Mouse (Mus musculus): ENCODE results near the gene Osmr. TPM values are rescaled to one million over a fixed set of nuclear protein-coding genes. Genes with fewer than 3 reads are reported as not detected.

The Osmr gene
- total RNA-seq, 2 experiments from 2014 or later: not detected

Other genes starting within 250 kb of the Osmr start
- gene Rictor, start 166.6 kb downstream of the Osmr start, total RNA-seq (2014; fragmentation: Nextera tagmentation): 32.5 and 47.1 TPM in 2 replicates
- gene Rictor, start 166.6 kb downstream of the Osmr start, total RNA-seq (2017): 32.6 and 50.7 TPM in 2 replicates
- 0.05 and 0.24 TPM in 2 replicates for gene Lifr, start 215.6 kb upstream of the Osmr start, total RNA-seq (2014; fragmentation: Nextera tagmentation)
- 0.11 and 0.56 TPM in 2 replicates for gene Lifr, start 215.6 kb upstream of the Osmr start, total RNA-seq (2017)

Measured in megakaryocyte-erythroid progenitor cell, adult 5-6 weeks (primary cell).